In genomic region chr19:5751742-5752141, GRCm38 (mm10) we compare ENCODE assay signal across 9 mouse cellular contexts. TPM values are rescaled to one million over a fixed set of nuclear protein-coding genes. Genes with fewer than 3 reads are reported as not detected.
A peak's percentile ranks its signal among the peaks of the same experiment; 100 is the strongest.
DNase-seq lines count a peak whose midpoint lies in the region; ATAC-seq and TF ChIP-seq lines count a peak whose summit lies in the region.
"Had no signal": no experiment of that assay in that cellular context is flagged by ENCODE, and none has a peak within 500 bp of the region (broad histone marks: within the 10 kb centered on the region; RNA-seq: fewer than 3 reads in every experiment).

No protein-coding gene starts in this region.

- no peak overlapping the region for H3K27ac ChIP-seq in forebrain, embryonic 10.5 days
- no peak overlapping the region for H3K27ac ChIP-seq in forebrain, embryonic 15.5 days (replicated peaks)
- H3K27ac ChIP-seq in ES-E14 (ENCODE audit: insufficient read depth, low read depth, low read length, poor library complexity, severe bottlenecking) = no peak overlapping the region
- no peak overlapping the region for H3K27ac ChIP-seq in forebrain, embryonic 13.5 days
- no peak overlapping the region for H3K27ac ChIP-seq in limb, embryonic 12.5 days
- H3K27ac ChIP-seq in neural tube, embryonic 13.5 days (replicated peaks) = no peak overlapping the region

- peaks cover 100% of the 10 kb centered on the region for H3K27me3 ChIP-seq in forebrain, embryonic 10.5 days (ENCODE audit: poor library complexity, severe bottlenecking)
- peaks cover 34% of the 10 kb centered on the region for H3K27me3 ChIP-seq in forebrain, embryonic 15.5 days
- H3K27me3 ChIP-seq in forebrain, embryonic 13.5 days = peaks cover 88% of the 10 kb centered on the region
- H3K27me3 ChIP-seq in limb, embryonic 12.5 days = peaks cover 94% of the 10 kb centered on the region
- H3K27me3 ChIP-seq in neural tube, embryonic 13.5 days = peaks cover 95% of the 10 kb centered on the region

- H3K9me3 ChIP-seq in forebrain, embryonic 10.5 days = no peaks in the 10 kb centered on the region
- no peaks in the 10 kb centered on the region for H3K9me3 ChIP-seq in forebrain, embryonic 15.5 days
- no peaks in the 10 kb centered on the region for H3K9me3 ChIP-seq in ES-E14 (ENCODE audit: control insufficient read depth, insufficient read depth, low read depth, low read length)
- H3K9me3 ChIP-seq in forebrain, embryonic 13.5 days (replicated peaks) = no peaks in the 10 kb centered on the region
- no peaks in the 10 kb centered on the region for H3K9me3 ChIP-seq in limb, embryonic 12.5 days
- no peaks in the 10 kb centered on the region for H3K9me3 ChIP-seq in neural tube, embryonic 13.5 days

- H3K9ac ChIP-seq in forebrain, embryonic 15.5 days (replicated peaks) = no peak overlapping the region
- 0 out of 2 replicates have a peak overlapping the region, but pooled peaks have one; percentile 17 for H3K9ac ChIP-seq in ES-E14 (ENCODE audit: insufficient read depth, low read depth, low read length, poor library complexity, severe bottlenecking)
- peak overlapping the region; percentile 18; the same call in 1 of the 2 replicates for H3K9ac ChIP-seq in forebrain, embryonic 13.5 days
- 0 out of 2 replicates have a peak overlapping the region, but pooled peaks have one; percentile 0 for H3K9ac ChIP-seq in limb, embryonic 12.5 days (replicated peaks)
- H3K9ac ChIP-seq in neural tube, embryonic 13.5 days = peak overlapping the region; percentile 34; the same call in 1 of the 2 replicates

- 6% methylated on average over 20 of the region's 20 CpGs for WGBS in forebrain, embryonic 10.5 days
- WGBS in forebrain, embryonic 15.5 days = 9% methylated on average over 20 of the region's 20 CpGs
- 7% methylated on average over 20 of the region's 20 CpGs for WGBS in forebrain, embryonic 13.5 days
- WGBS in limb, embryonic 12.5 days = 7% methylated on average over 20 of the region's 20 CpGs
- WGBS in neural tube, embryonic 13.5 days = 6% methylated on average over 20 of the region's 20 CpGs

- H3K4me1 ChIP-seq in forebrain, embryonic 10.5 days = peaks cover 31% of the 10 kb centered on the region
- peaks cover 17% of the 10 kb centered on the region for H3K4me1 ChIP-seq in forebrain, embryonic 15.5 days
- H3K4me1 ChIP-seq in ES-E14 (ENCODE audit: control insufficient read depth in 2 of 2, insufficient read depth in 2 of 2, low read length in 2 of 2, poor library complexity in 1 of 2) = peaks cover 3 to 22% of the 10 kb centered on the region in 2 experiments; a peak in 3 of 4 replicates
- H3K4me1 ChIP-seq in forebrain, embryonic 13.5 days = peaks cover 21% of the 10 kb centered on the region
- H3K4me1 ChIP-seq in limb, embryonic 12.5 days (replicated peaks) = peaks cover 22% of the 10 kb centered on the region
- peaks cover 20% of the 10 kb centered on the region for H3K4me1 ChIP-seq in neural tube, embryonic 13.5 days (replicated peaks)

- H3K36me3 ChIP-seq in forebrain, embryonic 10.5 days (replicated peaks) = no peaks in the 10 kb centered on the region
- no peaks in the 10 kb centered on the region for H3K36me3 ChIP-seq in forebrain, embryonic 15.5 days
- no peaks in the 10 kb centered on the region for H3K36me3 ChIP-seq in ES-E14 (ENCODE audit: control insufficient read depth, insufficient read depth, low read length, poor library complexity, severe bottlenecking)
- H3K36me3 ChIP-seq in forebrain, embryonic 13.5 days (ENCODE audit: poor library complexity, severe bottlenecking) = no peaks in the 10 kb centered on the region
- peaks cover 21% of the 10 kb centered on the region; the same call in 1 of the 2 replicates for H3K36me3 ChIP-seq in limb, embryonic 12.5 days
- peaks cover 3% of the 10 kb centered on the region; the same call in 1 of the 2 replicates for H3K36me3 ChIP-seq in neural tube, embryonic 13.5 days

- no peak for ATAC-seq in forebrain, embryonic 15.5 days (replicated peaks)
- peak; percentile 74 for ATAC-seq in forebrain, embryonic 13.5 days
- no peak for ATAC-seq in limb, embryonic 12.5 days (ENCODE audit: insufficient number of reproducible peaks, insufficient read depth, low FRiP score, low TSS enrichment, low read depth)
- ATAC-seq in neural tube, embryonic 13.5 days (ENCODE audit: low read depth) = no peak

- no peak for DNase-seq in forebrain, embryonic 10.5 days (ENCODE audit: extremely low spot score, low spot score)
- no peak for DNase-seq in ES-E14 (ENCODE audit: low read depth, low spot score)
- DNase-seq in left cerebral cortex, adult 9 months (ENCODE audit: low spot score in 2 of 2) = no peak
- no peak for DNase-seq in gastrocnemius, adult 8-10 months (ENCODE audit: low spot score in 2 of 2)

- no peak overlapping the region for H3K4me2 ChIP-seq in forebrain, embryonic 15.5 days (replicated peaks)
- peak overlapping the region; percentile 32 for H3K4me2 ChIP-seq in forebrain, embryonic 13.5 days
- H3K4me2 ChIP-seq in limb, embryonic 12.5 days = peak overlapping the region; percentile 39
- H3K4me2 ChIP-seq in neural tube, embryonic 13.5 days = peak overlapping the region; percentile 9

- H3K4me3 ChIP-seq in forebrain, embryonic 10.5 days = peak overlapping the region; percentile 31
- no peak overlapping the region for H3K4me3 ChIP-seq in forebrain, embryonic 15.5 days
- no peak overlapping the region; a peak in 2 of 4 replicates for H3K4me3 ChIP-seq in ES-E14 (ENCODE audit: insufficient read depth in 1 of 2, low read depth in 1 of 2, low read length in 2 of 2, poor library complexity in 1 of 2, severe bottlenecking in 1 of 2)
- H3K4me3 ChIP-seq in forebrain, embryonic 13.5 days = no peak overlapping the region
- no peak overlapping the region; the same call in 1 of the 2 replicates for H3K4me3 ChIP-seq in limb, embryonic 12.5 days (replicated peaks)
- no peak overlapping the region for H3K4me3 ChIP-seq in neural tube, embryonic 13.5 days
- H3K4me3 ChIP-seq: erythroblast, embryonic 14.5 days had no signal

- in situ Hi-C loops in ES-E14 (cut with MboI; ENCODE audit: low sequenced_read_pairs in 2 of 2, unreplicated experiment in 2 of 2) = no loop called here

TF ChIP-seq in ES-E14, 5 proteins besides CTCF, POLR2A, EP300 and RAD21 (continues in another document):
- no peak for TF ChIP-seq MAFK (IDR thresholded peaks at IDR 0.05; ENCODE audit: insufficient read depth, low read depth, low read length)
- no peak for TF ChIP-seq ZNF384 (IDR thresholded peaks at IDR 0.05; ENCODE audit: low read depth, low read length)
- TF ChIP-seq CHD2 (IDR thresholded peaks at IDR 0.05; ENCODE audit: low read depth, low read length) = no peak
- TF ChIP-seq HCFC1 (IDR thresholded peaks at IDR 0.05; ENCODE audit: borderline replicate concordance, insufficient read depth, low read length) = no peak

RNA-seq across cellular contexts. Expression of gene Ltbp3, which starts 11.0 kb away (rescaled TPM):
- polyA plus RNA-seq in forebrain, embryonic 10.5 days (2016; fragmentation: Nextera tagmentation; extraction: Ambion mirVana) = 2.6 and 4.9 TPM in 2 replicates
- 10.6 and 14.3 TPM in 2 replicates for polyA plus RNA-seq in forebrain, embryonic 15.5 days (2015; fragmentation: Nextera tagmentation; extraction: Ambion mirVana)
- 7.0 and 7.8 TPM in 2 replicates for total RNA-seq in ES-E14 (2012; rRNA removed)
- 8.3 and 13.1 TPM in 2 replicates for polyA plus RNA-seq in forebrain, embryonic 13.5 days (2015; fragmentation: Nextera tagmentation; extraction: Ambion mirVana)
- 17.0 and 30.3 TPM in 2 replicates for polyA plus RNA-seq in limb, embryonic 12.5 days (2016; fragmentation: Nextera tagmentation; extraction: Ambion mirVana)
- polyA plus RNA-seq in neural tube, embryonic 13.5 days (2015; fragmentation: Nextera tagmentation; extraction: Ambion mirVana) = 16.0 and 17.0 TPM in 2 replicates
- total RNA-seq in gastrocnemius, adult 8-10 months (2022) = 10 to 100 TPM; 32.6 to 42.8 (median 39.2) TPM

RNA-seq across cellular contexts. Expression of gene Scyl1, which starts 19.5 kb away (rescaled TPM):
- polyA plus RNA-seq in forebrain, embryonic 10.5 days (2016; fragmentation: Nextera tagmentation; extraction: Ambion mirVana) = 63.4 and 64.6 TPM in 2 replicates
- polyA plus RNA-seq in forebrain, embryonic 15.5 days (2015; fragmentation: Nextera tagmentation; extraction: Ambion mirVana) = 66.9 and 67.9 TPM in 2 replicates
- 55.6 and 80.8 TPM in 2 replicates for total RNA-seq in ES-E14 (2012; rRNA removed)
- polyA plus RNA-seq in forebrain, embryonic 13.5 days (2015; fragmentation: Nextera tagmentation; extraction: Ambion mirVana) = 56.4 and 62.6 TPM in 2 replicates
- 74.9 and 78.0 TPM in 2 replicates for polyA plus RNA-seq in limb, embryonic 12.5 days (2016; fragmentation: Nextera tagmentation; extraction: Ambion mirVana)
- polyA plus RNA-seq in neural tube, embryonic 13.5 days (2015; fragmentation: Nextera tagmentation; extraction: Ambion mirVana) = 66.7 and 69.8 TPM in 2 replicates
- total RNA-seq in gastrocnemius, adult 8-10 months (2022) = 10 to 100 TPM; 71.4 to 91.0 (median 82.6) TPM

RNA-seq across cellular contexts. Expression of gene Fam89b, which starts 22.3 kb away (rescaled TPM):
- polyA plus RNA-seq in forebrain, embryonic 10.5 days (2016; fragmentation: Nextera tagmentation; extraction: Ambion mirVana) = 120 and 127 TPM in 2 replicates
- 190 and 200 TPM in 2 replicates for polyA plus RNA-seq in forebrain, embryonic 15.5 days (2015; fragmentation: Nextera tagmentation; extraction: Ambion mirVana)
- total RNA-seq in ES-E14 (2012; rRNA removed) = 12.3 and 16.4 TPM in 2 replicates
- 199 and 204 TPM in 2 replicates for polyA plus RNA-seq in forebrain, embryonic 13.5 days (2015; fragmentation: Nextera tagmentation; extraction: Ambion mirVana)
- 140 and 143 TPM in 2 replicates for polyA plus RNA-seq in limb, embryonic 12.5 days (2016; fragmentation: Nextera tagmentation; extraction: Ambion mirVana)
- 186 and 194 TPM in 2 replicates for polyA plus RNA-seq in neural tube, embryonic 13.5 days (2015; fragmentation: Nextera tagmentation; extraction: Ambion mirVana)
- 10 to 100 TPM; 17.0 to 18.5 (median 18.2) TPM for total RNA-seq in gastrocnemius, adult 8-10 months (2022)

RNA-seq across cellular contexts. Expression of gene Ehbp1l1, which starts 25.6 kb away (rescaled TPM):
- 6.6 and 8.4 TPM in 2 replicates for polyA plus RNA-seq in forebrain, embryonic 10.5 days (2016; fragmentation: Nextera tagmentation; extraction: Ambion mirVana)
- polyA plus RNA-seq in forebrain, embryonic 15.5 days (2015; fragmentation: Nextera tagmentation; extraction: Ambion mirVana) = 11.1 and 13.3 TPM in 2 replicates
- 9.0 and 16.4 TPM in 2 replicates for total RNA-seq in ES-E14 (2012; rRNA removed)
- polyA plus RNA-seq in forebrain, embryonic 13.5 days (2015; fragmentation: Nextera tagmentation; extraction: Ambion mirVana) = 5.3 and 6.7 TPM in 2 replicates
- polyA plus RNA-seq in limb, embryonic 12.5 days (2016; fragmentation: Nextera tagmentation; extraction: Ambion mirVana) = 15.9 and 16.5 TPM in 2 replicates
- polyA plus RNA-seq in neural tube, embryonic 13.5 days (2015; fragmentation: Nextera tagmentation; extraction: Ambion mirVana) = 8.3 and 9.6 TPM in 2 replicates
- 100 to 1,000 TPM; 195 to 259 (median 242) TPM for total RNA-seq in gastrocnemius, adult 8-10 months (2022)

RNA-seq across cellular contexts. Expression of gene Kcnk7, which starts 47.6 kb away (rescaled TPM):
- polyA plus RNA-seq in forebrain, embryonic 10.5 days (2016; fragmentation: Nextera tagmentation; extraction: Ambion mirVana) = 0.19 TPM in 1 of 2 replicates, not detected in the other
- polyA plus RNA-seq in forebrain, embryonic 15.5 days (2015; fragmentation: Nextera tagmentation; extraction: Ambion mirVana) = 0.33 TPM in 1 of 2 replicates, not detected in the other
- 0.63 and 0.67 TPM in 2 replicates for total RNA-seq in ES-E14 (2012; rRNA removed)
- polyA plus RNA-seq in forebrain, embryonic 13.5 days (2015; fragmentation: Nextera tagmentation; extraction: Ambion mirVana) = 0.31 and 0.32 TPM in 2 replicates
- 0.40 TPM in 1 of 2 replicates, not detected in the other for polyA plus RNA-seq in limb, embryonic 12.5 days (2016; fragmentation: Nextera tagmentation; extraction: Ambion mirVana)
- polyA plus RNA-seq in neural tube, embryonic 13.5 days (2015; fragmentation: Nextera tagmentation; extraction: Ambion mirVana) = not detected in 2 replicates
- not detected for total RNA-seq in gastrocnemius, adult 8-10 months (2022)
